ENCODE assay signal across 9 mouse cellular contexts in the genomic region with DNA sequence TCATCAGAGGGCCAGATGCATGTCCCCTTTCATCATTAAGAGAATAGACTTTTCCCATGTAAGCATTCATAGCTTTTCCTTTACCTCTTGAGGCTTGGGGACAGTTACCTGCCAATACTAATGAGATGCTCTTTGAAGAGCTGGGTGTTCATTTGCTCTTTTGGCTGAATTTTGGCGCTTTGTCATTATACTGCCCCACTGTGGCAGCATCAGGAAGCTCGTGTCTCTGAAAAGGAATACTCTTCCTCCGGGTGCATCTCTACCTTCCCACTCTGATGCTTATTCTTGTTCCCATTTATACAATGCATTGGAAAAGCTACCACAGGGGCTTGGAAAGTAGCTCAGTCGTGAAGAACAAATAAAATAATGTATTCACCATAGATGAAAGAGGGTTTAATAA. TPM values are rescaled to one million over a fixed set of nuclear protein-coding genes. Genes with fewer than 3 reads are reported as not detected.
DNase-seq lines count a peak whose midpoint lies in the region; ATAC-seq lines count a peak whose summit lies in the region.
"Had no signal": no experiment of that assay in that cellular context is flagged by ENCODE, and none has a peak within 500 bp of the region (broad histone marks: within the 10 kb centered on the region; RNA-seq: fewer than 3 reads in every experiment).

No protein-coding gene starts in this region.

- H3K27ac ChIP-seq in limb, embryonic 11.5 days (replicated peaks; ENCODE audit: low read depth, low read length) = no peak overlapping the region
- H3K27ac ChIP-seq in limb, embryonic 10.5 days = no peak overlapping the region
- H3K27ac ChIP-seq: macrophage had no signal

- no peaks in the 10 kb centered on the region for H3K27me3 ChIP-seq in limb, embryonic 11.5 days (ENCODE audit: control insufficient read depth, insufficient read depth, low read length)
- H3K27me3 ChIP-seq in limb, embryonic 10.5 days (ENCODE audit: low read depth, poor library complexity, severe bottlenecking) = no peaks in the 10 kb centered on the region

- H3K4me1 ChIP-seq in limb, embryonic 11.5 days (ENCODE audit: control insufficient read depth, insufficient read depth, low read length) = no peaks in the 10 kb centered on the region
- H3K4me1 ChIP-seq in limb, embryonic 10.5 days = no peaks in the 10 kb centered on the region

- intact Hi-C loops in left cerebral cortex, postnatal 36 days (cut with DNase I) = loop anchor here (5.0 kb wide), 1 partner anchor 210 kb away; no protein-coding TSS in a partner anchor

- no peak overlapping the region for H3K4me3 ChIP-seq in limb, embryonic 11.5 days (ENCODE audit: low read depth, low read length)
- no peak overlapping the region for H3K4me3 ChIP-seq in limb, embryonic 10.5 days

- DNase-seq in CD4-positive, CD25-positive, alpha-beta regulatory T cell, adult 2 months (ENCODE audit: low read depth, low spot score) = peak; percentile 32
- peak; percentile 27 for DNase-seq in limb, embryonic 11.5 days (ENCODE audit: low spot score)
- DNase-seq in limb, embryonic 10.5 days (ENCODE audit: low spot score) = no peak
- DNase-seq in adrenal gland, postnatal 14 days = peak; percentile 36
- DNase-seq in forelimb bud, embryonic 11.5 days (ENCODE audit: low read depth, low spot score) = peak; percentile 23
- DNase-seq in left cerebral cortex, postnatal 36 days (ENCODE audit: low spot score in 2 of 2) = peak; percentile 17 to 26

- ATAC-seq in CD4-positive, CD25-positive, alpha-beta regulatory T cell, adult 4 months = no peak
- no peak for ATAC-seq in limb, embryonic 11.5 days (ENCODE audit: insufficient number of reproducible peaks, low FRiP score, low TSS enrichment, low read depth)
- ATAC-seq in granulocyte monocyte progenitor cell, adult 5-6 weeks (replicated peaks; ENCODE audit: poor library complexity, severe bottlenecking) = no peak

- H3K9ac ChIP-seq in limb, embryonic 11.5 days (ENCODE audit: low read length) = no peak overlapping the region

- H3K9me3 ChIP-seq in limb, embryonic 11.5 days (ENCODE audit: control insufficient read depth, low read length) = no peaks in the 10 kb centered on the region
- H3K9me3 ChIP-seq in limb, embryonic 10.5 days (replicated peaks) = no peaks in the 10 kb centered on the region

- no peak overlapping the region for H3K4me2 ChIP-seq in limb, embryonic 11.5 days (ENCODE audit: low read depth, severe bottlenecking)

- 16% methylated on average over 4 of the region's 4 CpGs for WGBS in limb, embryonic 11.5 days
- 13% methylated on average over 4 of the region's 4 CpGs for WGBS in limb, embryonic 10.5 days

- no peaks in the 10 kb centered on the region for H3K36me3 ChIP-seq in limb, embryonic 11.5 days (ENCODE audit: control insufficient read depth, insufficient read depth, low read length)
- no peaks in the 10 kb centered on the region for H3K36me3 ChIP-seq in limb, embryonic 10.5 days

RNA-seq across cellular contexts. Expression of a gene that starts 30.3 kb away (rescaled TPM):
- 1 to 10 TPM; 3.6 to 5.5 TPM for polyA plus RNA-seq in CD4-positive, CD25-positive, alpha-beta regulatory T cell, adult 4 months (2017; shearing (Covaris generic))
- polyA plus RNA-seq in limb, embryonic 11.5 days (2014; fragmentation: Nextera tagmentation; extraction: Ambion mirVana) = 1.5 and 2.2 TPM in 2 replicates
- 0.97 and 3.1 TPM in 2 replicates for polyA plus RNA-seq in limb, embryonic 10.5 days (2016; fragmentation: Nextera tagmentation; extraction: Ambion mirVana)
- 4.2 and 6.2 TPM in 2 replicates for total RNA-seq in adrenal gland, postnatal 14 days (2021)
- total RNA-seq in left cerebral cortex, postnatal 36 days (2021) = 1 to 10 TPM in 1 of 2 experiments, under 1 TPM in 1; 0.66 to 1.3 TPM
- total RNA-seq in granulocyte monocyte progenitor cell, adult 5-6 weeks (2014; fragmentation: Nextera tagmentation) = not detected in 2 replicates
- total RNA-seq in granulocyte monocyte progenitor cell, adult 5-6 weeks (2017) = not detected in 2 replicates
- polyA plus RNA-seq: macrophage had no signal

RNA-seq across cellular contexts. Expression of a gene that starts 30.3 kb away (rescaled TPM):
- polyA plus RNA-seq in CD4-positive, CD25-positive, alpha-beta regulatory T cell, adult 4 months (2017; shearing (Covaris generic)) = 1 to 10 TPM; 3.1 to 6.1 TPM
- polyA plus RNA-seq in limb, embryonic 11.5 days (2014; fragmentation: Nextera tagmentation; extraction: Ambion mirVana) = 0.75 and 0.84 TPM in 2 replicates
- polyA plus RNA-seq in limb, embryonic 10.5 days (2016; fragmentation: Nextera tagmentation; extraction: Ambion mirVana) = 0.18 and 0.85 TPM in 2 replicates
- 1.7 and 1.9 TPM in 2 replicates for total RNA-seq in adrenal gland, postnatal 14 days (2021)
- total RNA-seq in left cerebral cortex, postnatal 36 days (2021) = under 1 TPM; 0.47 to 0.70 TPM
- total RNA-seq in granulocyte monocyte progenitor cell, adult 5-6 weeks (2014; fragmentation: Nextera tagmentation) = not detected in 2 replicates
- total RNA-seq in granulocyte monocyte progenitor cell, adult 5-6 weeks (2017) = not detected in 2 replicates
- polyA plus RNA-seq: macrophage had no signal

RNA-seq across cellular contexts. Expression of a gene that starts 53.3 kb away (rescaled TPM):
- 1 to 10 TPM; 1.0 to 2.0 TPM for polyA plus RNA-seq in CD4-positive, CD25-positive, alpha-beta regulatory T cell, adult 4 months (2017; shearing (Covaris generic))
- polyA plus RNA-seq in limb, embryonic 11.5 days (2014; fragmentation: Nextera tagmentation; extraction: Ambion mirVana) = 19.4 and 22.8 TPM in 2 replicates
- 15.0 and 20.3 TPM in 2 replicates for polyA plus RNA-seq in limb, embryonic 10.5 days (2016; fragmentation: Nextera tagmentation; extraction: Ambion mirVana)
- total RNA-seq in adrenal gland, postnatal 14 days (2021) = 22.4 and 24.2 TPM in 2 replicates
- total RNA-seq in left cerebral cortex, postnatal 36 days (2021) = 10 to 100 TPM; 17.1 to 17.3 TPM
- total RNA-seq in granulocyte monocyte progenitor cell, adult 5-6 weeks (2014; fragmentation: Nextera tagmentation) = 2.0 and 4.2 TPM in 2 replicates
- total RNA-seq in granulocyte monocyte progenitor cell, adult 5-6 weeks (2017) = 10.6 and 11.5 TPM in 2 replicates
